Mouse (Mus musculus) hindbrain, embryonic 13.5 days (tissue): ENCODE measurements around the gene Cdk20. TPM values are rescaled to one million over a fixed set of nuclear protein-coding genes. Genes with fewer than 3 reads are reported as not detected.

Source experiments
- ATAC-seq: fragments of 200-750 bp; cut with Nextera tagmentation; 2 replicates; pipeline ENCODE4 v1.8.0; 2017; ENCODE audit warnings: moderate TSS enrichment; ENCODE audit not compliant: low FRiP score
- H3K27ac ChIP-seq: fragments of 300-500 bp; sonication (generic); 2 replicates; pipeline ENCODE4 v1.5.1; 2015; ENCODE audit warnings: inconsistent platforms, mild to moderate bottlenecking, moderate library complexity
- H3K27me3 ChIP-seq: fragments of 300-500 bp; sonication (generic); 2 replicates; pipeline ENCODE4 v1.6.1; 2015; ENCODE audit warnings: mild to moderate bottlenecking, inconsistent platforms
- H3K36me3 ChIP-seq: fragments of 300-500 bp; sonication (generic); 2 replicates; pipeline ENCODE4 v1.6.1; 2015; ENCODE audit warnings: mild to moderate bottlenecking, inconsistent platforms
- H3K4me1 ChIP-seq: fragments of 300-500 bp; sonication (generic); replicated peaks from 2 replicates; pipeline ENCODE4 v1.6.1; 2015; ENCODE audit warnings: inconsistent platforms
- H3K4me2 ChIP-seq: fragments of 300-500 bp; sonication (generic); 2 replicates; pipeline ENCODE4 v1.6.1; 2015; ENCODE audit warnings: inconsistent platforms, mild to moderate bottlenecking, moderate library complexity
- H3K4me3 ChIP-seq: fragments of 300-500 bp; sonication (generic); 2 replicates; pipeline ENCODE4 v1.5.1; 2015; ENCODE audit warnings: mild to moderate bottlenecking, inconsistent platforms
- H3K9ac ChIP-seq: fragments of 300-500 bp; sonication (generic); 2 replicates; pipeline ENCODE4 v1.6.1; 2015; ENCODE audit warnings: mild to moderate bottlenecking, inconsistent platforms
- H3K9me3 ChIP-seq: fragments of 300-500 bp; sonication (generic); 2 replicates; pipeline ENCODE4 v1.6.1; 2016; ENCODE audit warnings: inconsistent platforms
- WGBS: fragments of 180-500 bp; shearing (Covaris S2); methylation state at CpG from one replicate; pipeline ENCODE4 v1.1.7; 2015; 5-methylcytosine and 5-hydroxymethylcytosine counted together
- polyA plus RNA-seq: library from polyadenylated mRNA; unstranded; fragments of >200 nt; fragmentation: Nextera tagmentation; extraction: Ambion mirVana; gene quantifications from 2 replicates; pipeline ENCODE4 v1.2.1, GENCODE M21; 2015

Gene Cdk20
- polyA plus RNA-seq: 16.6 and 18.1 TPM in 2 replicates

DNA sequence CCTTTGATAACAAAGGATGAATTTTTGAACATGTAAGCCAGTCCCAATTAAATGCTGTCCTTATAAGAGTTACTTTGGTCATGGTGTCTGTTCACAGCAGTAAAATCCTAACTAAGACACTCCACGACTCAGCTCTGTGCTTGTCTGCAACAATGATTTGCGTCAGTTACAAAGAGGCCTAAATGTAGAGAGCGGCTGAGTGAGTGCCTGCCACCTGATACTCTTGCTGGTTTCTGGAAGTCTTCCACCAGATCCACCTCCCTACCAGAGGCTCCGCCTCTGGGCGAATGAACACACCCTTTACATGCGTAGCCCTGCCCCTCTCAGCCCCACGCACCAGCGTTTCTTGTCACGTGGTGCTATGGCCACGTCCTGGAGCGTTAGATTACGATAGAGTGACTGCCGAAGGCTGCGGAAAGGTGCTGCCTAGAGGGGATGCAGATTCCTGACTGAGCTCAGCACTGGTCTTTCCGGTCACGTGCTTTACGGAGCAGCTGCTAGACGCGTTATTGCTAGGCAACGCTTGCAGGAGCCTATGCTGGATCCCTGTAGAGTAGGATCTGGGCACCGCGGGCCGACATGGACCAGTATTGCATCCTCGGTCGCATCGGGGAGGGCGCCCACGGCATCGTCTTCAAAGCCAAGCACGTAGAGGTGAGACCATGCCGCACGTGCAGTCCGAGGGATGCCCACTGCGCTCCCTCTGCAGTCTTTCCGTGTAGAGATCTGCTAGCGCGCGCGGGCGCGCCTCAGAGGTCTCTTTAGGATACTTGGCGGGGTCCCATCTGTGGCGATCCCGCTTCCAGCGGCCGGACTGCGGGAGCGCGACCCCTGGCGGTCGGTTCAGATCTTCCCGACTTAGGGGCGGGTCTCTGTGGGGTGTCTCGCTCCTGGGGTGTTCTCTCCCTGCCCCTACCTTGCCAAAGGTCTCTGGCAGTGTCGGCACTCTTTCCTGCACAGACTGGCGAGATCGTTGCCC, at the start of gene Cdk20:
Cdk20 (plus strand) TSS at position 298 of the 979 bp plus-strand sequence.
- H3K9ac ChIP-seq: peak within 1 kb of the TSS; percentile 80
- peak; percentile 99 for ATAC-seq
- no peaks in the 10 kb centered on the region; the same call in 1 of the 2 replicates for H3K36me3 ChIP-seq
- H3K9me3 ChIP-seq: no peaks in the 10 kb centered on the region
- H3K27ac ChIP-seq: peak within 1 kb of the TSS; percentile 88
- WGBS: under 1% methylated on average over 57 of the region's 57 CpGs
- peak within 1 kb of the TSS; percentile 77 for H3K4me2 ChIP-seq
- H3K4me3 ChIP-seq: peak within 1 kb of the TSS; percentile 58
- H3K4me1 ChIP-seq: peaks cover 15% of the 10 kb centered on the region
- no peaks in the 10 kb centered on the region for H3K27me3 ChIP-seq

- Histone ChIP-seq H3K4me3 (no peak overlapping the region), H3K36me3 (no peaks in the 10 kb centered on the region), H3K4me2 (no peak overlapping the region), H3K9ac (no peak overlapping the region), H3K27ac (no peak overlapping the region), H3K4me1 (no peaks in the 10 kb centered on the region), H3K27me3 (no peaks in the 10 kb centered on the region), H3K9me3 (no peaks in the 10 kb centered on the region)
- no peak for ATAC-seq
- WGBS: 91% methylated on average over 3 of the region's 3 CpGs
Observed at GRCm38 (mm10) chr13:64384937-64385336, 47.2 kb upstream of the Cdk20 start.

- Histone ChIP-seq H3K9ac (no peak overlapping the region), H3K27me3 (no peaks in the 10 kb centered on the region), H3K36me3 (no peaks in the 10 kb centered on the region), H3K4me2 (no peak overlapping the region), H3K9me3 (no peaks in the 10 kb centered on the region), H3K4me1 (no peaks in the 10 kb centered on the region), H3K27ac (no peak overlapping the region), H3K4me3 (no peak overlapping the region)
- ATAC-seq: no peak
- WGBS: 48% methylated on average over 2 of the region's 2 CpGs
Observed at GRCm38 (mm10) chr13:64386048-64386447, 46.1 kb upstream of the Cdk20 start.

DNA sequence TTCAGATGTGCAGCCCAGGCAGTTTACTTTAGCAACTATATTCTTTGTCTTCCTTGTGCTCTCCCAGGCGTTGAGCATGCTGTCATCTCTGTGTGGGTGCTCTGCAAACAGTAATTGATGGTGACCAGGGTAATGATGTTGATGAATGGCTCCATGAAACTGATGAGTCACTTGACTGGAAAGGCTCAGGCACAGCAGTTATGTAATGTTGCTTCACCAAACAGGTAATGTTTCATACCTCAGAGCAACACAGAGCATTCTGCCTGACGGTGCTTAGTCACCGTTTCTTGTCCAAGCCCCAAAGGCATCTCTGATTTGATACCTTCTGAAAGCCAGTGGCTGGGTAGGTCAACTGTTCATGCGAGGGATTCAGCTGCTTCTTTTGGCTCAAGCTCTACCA, 43.7 kb upstream of the Cdk20 start:
- 75% methylated on average over 4 of the region's 4 CpGs for WGBS
- Histone ChIP-seq H3K36me3 (no peaks in the 10 kb centered on the region), H3K27me3 (no peaks in the 10 kb centered on the region), H3K9ac (no peak overlapping the region), H3K27ac (no peak overlapping the region), H3K4me2 (no peak overlapping the region), H3K4me1 (no peaks in the 10 kb centered on the region), H3K4me3 (no peak overlapping the region), H3K9me3 (no peaks in the 10 kb centered on the region)
- no peak for ATAC-seq

GRCm38 (mm10) chr13:64396979-64397378, 35.1 kb upstream of the Cdk20 start:
- no peaks in the 10 kb centered on the region for H3K9me3 ChIP-seq
- 83% methylated on average over 8 of the region's 8 CpGs for WGBS
- H3K9ac ChIP-seq: no peak overlapping the region
- H3K4me2 ChIP-seq: no peak overlapping the region
- no peak overlapping the region for H3K27ac ChIP-seq
- no peak overlapping the region for H3K4me3 ChIP-seq
- H3K36me3 ChIP-seq: no peaks in the 10 kb centered on the region
- ATAC-seq: no peak
- H3K27me3 ChIP-seq: no peaks in the 10 kb centered on the region
- H3K4me1 ChIP-seq: no peaks in the 10 kb centered on the region

DNA sequence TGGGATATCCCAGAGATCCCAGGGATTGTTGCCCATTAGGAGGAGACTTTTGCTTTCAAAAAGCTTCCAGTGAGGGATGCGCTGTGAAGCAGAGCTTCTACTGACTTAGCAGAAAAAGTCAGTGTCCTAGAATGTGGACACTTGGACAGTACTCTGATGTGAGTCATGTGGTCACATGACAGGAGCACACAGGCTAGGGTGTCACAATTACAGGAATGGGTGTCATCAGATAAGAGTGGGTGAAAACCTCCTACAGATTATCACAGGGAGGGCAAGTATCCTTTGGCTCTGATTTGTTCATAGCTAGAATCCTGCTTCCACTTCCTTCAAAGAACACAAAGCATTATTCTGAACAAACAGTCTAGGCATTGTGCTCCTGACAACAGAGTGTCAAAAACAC, 34.0 kb upstream of the Cdk20 start:
- no peaks in the 10 kb centered on the region for H3K27me3 ChIP-seq
- no peaks in the 10 kb centered on the region for H3K4me1 ChIP-seq
- no peak overlapping the region for H3K9ac ChIP-seq
- no peak overlapping the region for H3K4me2 ChIP-seq
- no peaks in the 10 kb centered on the region for H3K36me3 ChIP-seq
- no peaks in the 10 kb centered on the region for H3K9me3 ChIP-seq
- no peak overlapping the region for H3K27ac ChIP-seq
- H3K4me3 ChIP-seq: no peak overlapping the region
- ATAC-seq: no peak
- 100% methylated on average over 1 of the region's 1 CpGs for WGBS

DNA sequence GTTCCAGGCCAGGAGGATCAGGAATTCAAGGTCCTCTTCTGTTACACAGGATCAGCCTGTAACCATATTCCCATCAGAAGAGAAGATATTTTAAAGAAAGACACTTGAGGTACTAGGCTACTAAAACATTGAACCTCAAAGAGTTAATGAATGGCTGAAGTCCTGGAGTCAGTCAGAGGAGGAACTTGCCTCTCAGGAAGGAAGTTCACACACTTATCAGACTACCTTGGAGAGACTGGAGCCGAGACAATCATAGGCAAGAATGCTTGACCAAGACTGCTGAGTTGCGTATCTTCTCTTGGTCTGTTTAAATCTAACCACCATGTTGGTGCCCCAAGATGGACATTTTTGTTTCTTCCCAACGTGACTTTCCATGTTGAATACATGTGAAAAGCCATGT, 32.2 kb upstream of the Cdk20 start:
- Histone ChIP-seq H3K27me3 (no peaks in the 10 kb centered on the region), H3K4me1 (no peaks in the 10 kb centered on the region), H3K9me3 (no peaks in the 10 kb centered on the region), H3K9ac (no peak overlapping the region), H3K36me3 (no peaks in the 10 kb centered on the region), H3K27ac (no peak overlapping the region), H3K4me2 (no peak overlapping the region), H3K4me3 (no peak overlapping the region)
- 88% methylated on average over 3 of the region's 3 CpGs for WGBS
- ATAC-seq: no peak

- no peaks in the 10 kb centered on the region for H3K9me3 ChIP-seq
- H3K27me3 ChIP-seq: no peaks in the 10 kb centered on the region
- H3K36me3 ChIP-seq: no peaks in the 10 kb centered on the region
- ATAC-seq: no peak
- H3K4me1 ChIP-seq: no peaks in the 10 kb centered on the region
- H3K4me2 ChIP-seq: no peak overlapping the region
- WGBS: 72% methylated on average over 7 of the region's 7 CpGs
- no peak overlapping the region for H3K9ac ChIP-seq
- H3K27ac ChIP-seq: no peak overlapping the region
- no peak overlapping the region for H3K4me3 ChIP-seq
Observed at GRCm38 (mm10) chr13:64400801-64401361, 31.2 kb upstream of the Cdk20 start.

DNA sequence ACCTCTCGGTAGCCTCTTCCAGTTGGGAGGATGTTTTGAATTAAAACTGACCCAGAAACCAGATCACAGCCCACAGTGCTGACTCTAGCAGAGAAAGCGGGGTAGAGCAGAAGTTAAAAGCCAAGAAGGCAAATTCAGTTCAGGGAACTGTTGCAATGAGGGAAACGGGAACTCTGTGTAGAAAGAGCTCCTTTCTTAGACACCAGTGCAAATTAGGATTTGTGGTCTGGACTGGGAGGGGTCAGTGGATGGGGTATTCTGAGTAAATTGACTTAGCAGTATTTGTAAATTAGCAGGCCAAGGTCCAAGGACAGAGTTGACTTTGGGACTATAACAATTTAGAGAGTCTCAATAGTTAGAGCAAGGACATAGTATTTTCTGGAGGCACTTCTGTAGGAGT, 30.1 kb upstream of the Cdk20 start:
- Histone ChIP-seq H3K4me3 (no peak overlapping the region), H3K9ac (no peak overlapping the region), H3K36me3 (no peaks in the 10 kb centered on the region), H3K4me2 (no peak overlapping the region), H3K4me1 (no peaks in the 10 kb centered on the region), H3K27ac (no peak overlapping the region), H3K27me3 (no peaks in the 10 kb centered on the region), H3K9me3 (no peaks in the 10 kb centered on the region)
- 78% methylated on average over 3 of the region's 3 CpGs for WGBS
- ATAC-seq: no peak

DNA sequence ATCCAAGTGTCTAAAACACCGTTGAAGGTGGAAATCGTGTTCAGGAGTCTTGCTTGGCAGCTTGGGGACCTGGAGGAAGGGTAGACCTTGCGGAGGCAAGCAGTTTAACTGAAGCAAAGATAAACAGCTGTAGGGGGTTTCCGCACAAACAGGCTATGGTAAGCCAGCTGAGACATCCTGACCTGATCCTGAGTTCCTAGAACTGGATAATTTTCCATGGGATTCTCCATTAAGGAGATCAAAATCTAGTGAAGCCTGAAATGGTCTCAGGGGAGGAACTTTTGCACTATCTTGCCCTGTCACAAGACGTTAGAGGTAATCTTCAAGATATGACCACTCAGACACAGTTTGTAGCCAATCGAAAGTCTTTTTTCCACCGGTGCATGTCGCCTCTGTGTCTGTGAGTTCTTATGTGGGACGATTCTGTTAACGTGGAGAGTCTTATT, 29.6 kb upstream of the Cdk20 start:
- no peak overlapping the region for H3K4me2 ChIP-seq
- ATAC-seq: no peak
- no peaks in the 10 kb centered on the region for H3K36me3 ChIP-seq
- H3K4me1 ChIP-seq: no peaks in the 10 kb centered on the region
- H3K9me3 ChIP-seq: no peaks in the 10 kb centered on the region
- H3K9ac ChIP-seq: no peak overlapping the region
- H3K27me3 ChIP-seq: no peaks in the 10 kb centered on the region
- WGBS: 92% methylated on average over 10 of the region's 10 CpGs
- no peak overlapping the region for H3K4me3 ChIP-seq
- H3K27ac ChIP-seq: no peak overlapping the region

DNA sequence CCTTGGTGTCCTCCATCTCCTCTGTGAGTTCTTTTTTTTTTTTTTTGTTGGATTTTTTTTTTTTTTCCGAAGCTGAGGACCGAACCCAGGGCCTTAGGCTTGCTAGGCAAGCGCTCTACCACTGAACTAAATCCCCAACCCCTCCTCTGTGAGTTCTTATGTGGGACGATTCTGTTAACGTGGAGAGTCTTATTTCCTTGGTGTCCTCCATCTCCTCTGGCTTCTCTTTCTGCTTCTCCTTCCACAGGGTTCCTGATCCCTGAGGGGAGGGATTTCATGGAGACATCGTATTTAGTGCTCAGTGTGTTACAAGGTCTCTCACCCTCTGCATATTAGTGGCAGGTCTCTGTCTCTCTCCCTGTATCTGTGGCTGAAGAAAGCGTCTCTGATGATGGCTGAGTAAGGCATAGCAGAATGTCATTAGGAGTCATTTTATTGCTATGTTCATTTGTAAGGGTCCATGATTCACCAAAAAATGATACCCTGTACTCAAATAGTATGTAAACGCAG, 29.1 kb upstream of the Cdk20 start:
- WGBS: 92% methylated on average over 8 of the region's 8 CpGs
- Histone ChIP-seq H3K27me3 (no peaks in the 10 kb centered on the region), H3K4me1 (no peaks in the 10 kb centered on the region), H3K9me3 (no peaks in the 10 kb centered on the region), H3K9ac (no peak overlapping the region), H3K36me3 (no peaks in the 10 kb centered on the region), H3K27ac (no peak overlapping the region), H3K4me2 (no peak overlapping the region), H3K4me3 (no peak overlapping the region)
- ATAC-seq: no peak

- H3K27me3 ChIP-seq: no peaks in the 10 kb centered on the region
- no peaks in the 10 kb centered on the region for H3K4me1 ChIP-seq
- H3K9ac ChIP-seq: no peak overlapping the region
- no peaks in the 10 kb centered on the region for H3K9me3 ChIP-seq
- no peak overlapping the region for H3K4me3 ChIP-seq
- WGBS: 79% methylated on average over 3 of the region's 3 CpGs
- H3K27ac ChIP-seq: no peak overlapping the region
- no peak for ATAC-seq
- H3K4me2 ChIP-seq: no peak overlapping the region
- no peaks in the 10 kb centered on the region for H3K36me3 ChIP-seq
Observed at GRCm38 (mm10) chr13:64403519-64403918, 28.6 kb upstream of the Cdk20 start.
